Mouse (Mus musculus) megakaryocyte-erythroid progenitor cell, adult 5 weeks (primary cell): ENCODE data around the gene Vmn2r-ps130. TPM values are rescaled to one million over a fixed set of nuclear protein-coding genes. Genes with fewer than 3 reads are reported as not detected.

Experiments used
- polyA plus RNA-seq: library from polyadenylated mRNA; stranded (reverse); fragments of >175 nt; gene quantifications from 2 replicates; pipeline ENCODE4 v1.2.3, GENCODE M21; 2012

Vmn2r-ps130 gene
- 0.02 TPM in 1 of 2 replicates, not detected in the other for polyA plus RNA-seq

DNA sequence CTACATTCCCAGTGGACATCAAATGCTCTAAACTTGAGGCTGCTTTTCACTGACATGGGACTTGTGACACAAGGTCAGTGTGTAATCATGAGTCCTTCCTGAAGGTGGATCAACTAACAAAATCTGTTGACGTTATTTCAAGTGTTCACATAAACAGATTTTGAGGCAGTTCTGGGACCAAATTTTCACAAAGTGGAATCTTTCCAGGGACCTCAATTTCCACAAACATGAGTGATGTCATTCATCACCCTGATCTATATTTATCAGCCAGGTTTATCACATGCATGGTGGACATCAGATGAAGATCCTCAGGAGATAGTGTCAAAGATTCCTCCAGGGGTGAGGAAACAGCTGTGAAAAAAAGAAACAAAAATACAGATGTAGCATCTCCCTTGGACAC lies at the start of gene Vmn2r-ps130:
Vmn2r-ps130 (plus strand) TSS at position 301 of the 400 bp plus-strand sequence.

Other genes with a start within 250 kb of the Vmn2r-ps130 start
- 0.38 TPM in 2 replicates for gene Zfp945, start 194.0 kb upstream of the Vmn2r-ps130 start, polyA plus RNA-seq
- not detected in 2 replicates for gene Vmn2r113, start 118.2 kb upstream of the Vmn2r-ps130 start, polyA plus RNA-seq
- 1.2 and 1.3 TPM in 2 replicates for gene Zfp40, start 132.1 kb downstream of the Vmn2r-ps130 start, polyA plus RNA-seq